Mouse (Mus musculus) effector memory CD4-positive, alpha-beta T cell, adult 7 months (primary cell): ENCODE results near the gene Ier5l. TPM values are rescaled to one million over a fixed set of nuclear protein-coding genes. Genes with fewer than 3 reads are reported as not detected.

Experiments used
- polyA plus RNA-seq: library from polyadenylated mRNA; unstranded; fragments of 100-300 nt; shearing (Covaris generic); gene quantifications from one replicate; pipeline ENCODE4 v1.2.1, GENCODE M21; 2017

Gene Ier5l
- 29.6 TPM for polyA plus RNA-seq

DNA sequence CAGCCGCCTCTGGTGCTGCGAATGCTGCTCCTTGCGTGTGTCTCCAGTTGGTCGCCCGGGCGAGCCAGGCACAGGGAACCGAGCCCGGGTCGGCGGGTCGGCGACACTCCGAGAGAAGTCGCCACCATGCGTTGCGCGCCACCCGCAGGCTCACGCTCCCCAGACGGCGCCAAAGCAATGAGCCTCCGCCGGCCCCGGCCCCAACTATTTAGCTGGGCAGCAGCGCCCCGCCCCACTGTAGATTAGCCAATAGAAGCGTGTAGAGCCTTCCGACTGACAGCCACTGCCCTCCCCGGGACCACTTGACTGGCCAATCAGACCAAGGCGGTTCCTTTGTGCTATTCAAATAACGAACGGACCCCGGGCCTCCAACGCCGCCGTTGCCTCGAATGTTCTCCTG lies at the start of gene Ier5l:
Gene Ier5l (minus strand): TSS at position 181 of the 400 bp plus-strand sequence.

Other genes with a start within 250 kb of the Ier5l start
- 3.4 TPM for gene Lrrc8a, start 236.5 kb downstream of the Ier5l start, polyA plus RNA-seq
- gene Gm28035, start 233.7 kb downstream of the Ier5l start, polyA plus RNA-seq = 1.6 TPM
- 1.5 TPM for gene Phyhd1, start 208.0 kb downstream of the Ier5l start, polyA plus RNA-seq
- not detected for gene Gm28038, start 193.2 kb downstream of the Ier5l start, polyA plus RNA-seq
- 6.4 TPM for gene Dolk, start 187.9 kb downstream of the Ier5l start, polyA plus RNA-seq
- gene Nup188, start 187.8 kb downstream of the Ier5l start, polyA plus RNA-seq = 16.6 TPM
- gene Sh3glb2, start 114.9 kb downstream of the Ier5l start, polyA plus RNA-seq = 79.2 TPM
- gene Miga2, start 110.0 kb downstream of the Ier5l start, polyA plus RNA-seq = 4.6 TPM
- gene Dolpp1, start 82.0 kb downstream of the Ier5l start, polyA plus RNA-seq = 20.8 TPM
- 11.1 TPM for gene Crat, start 58.4 kb downstream of the Ier5l start, polyA plus RNA-seq
- 91.0 TPM for gene Ptpa, start 58.2 kb downstream of the Ier5l start, polyA plus RNA-seq
- gene Cstad, start 120.8 kb upstream of the Ier5l start, polyA plus RNA-seq = 1.4 TPM